Mouse (Mus musculus): ENCODE measurements at regions not wholly inside any gene's neighbourhood (a gene's known extent, or its start where the extent isn't known, plus 50 kb on each side); places are given as distances from the start of the nearest gene placed in this dataset.

GRCm38 (mm10) chr17:84107946-84108686 lies 79.6 kb downstream of the Zfp36l2 start:
- no peak for DNase-seq (ENCODE audit: low spot score)

- no peak for DNase-seq (ENCODE audit: low spot score)
Measured at GRCm38 (mm10) chr17:84107497-84107896, 80.2 kb downstream of the Zfp36l2 start.

GRCm38 (mm10) chr17:84104242-84104641 lies 83.5 kb downstream of the Zfp36l2 start:
- DNase-seq (ENCODE audit: low spot score), result no peak

- DNase-seq (ENCODE audit: low spot score), result no peak
Measured at GRCm38 (mm10) chr17:84103344-84103743, 84.4 kb downstream of the Zfp36l2 start.

- no peak for DNase-seq (ENCODE audit: low spot score)
Measured at GRCm38 (mm10) chr17:84101652-84102051, 86.1 kb downstream of the Zfp36l2 start.

GRCm38 (mm10) chr17:84100523-84100922 lies 87.2 kb downstream of the Zfp36l2 start:
- no peak for DNase-seq (ENCODE audit: low spot score)

GRCm38 (mm10) chr17:84099737-84100136 lies 88.0 kb downstream of the Zfp36l2 start:
- no peak for DNase-seq (ENCODE audit: low spot score)

GRCm38 (mm10) chr17:84097871-84098430 lies 89.8 kb downstream of the Zfp36l2 start:
- no peak for DNase-seq (ENCODE audit: low spot score)

GRCm38 (mm10) chr17:84097286-84097685 lies 90.5 kb downstream of the Zfp36l2 start:
- DNase-seq (ENCODE audit: low spot score), result no peak

- DNase-seq (ENCODE audit: low spot score), result no peak
Measured at GRCm38 (mm10) chr17:84096345-84097260, 91.1 kb downstream of the Zfp36l2 start.

GRCm38 (mm10) chr17:84095829-84096228 lies 91.9 kb downstream of the Zfp36l2 start:
- no peak for DNase-seq (ENCODE audit: low spot score)

- DNase-seq (ENCODE audit: low spot score), result no peak
Measured at GRCm38 (mm10) chr17:84095089-84095488, 92.7 kb downstream of the Zfp36l2 start.

- no peak for DNase-seq (ENCODE audit: low spot score)
Measured at GRCm38 (mm10) chr17:84086394-84086793, 101.4 kb downstream of the Zfp36l2 start.

GRCm38 (mm10) chr17:84085721-84086120 lies 102.0 kb downstream of the Zfp36l2 start:
- DNase-seq (ENCODE audit: low spot score), result peak; percentile 76

GRCm38 (mm10) chr17:84085232-84085631 lies 102.5 kb downstream of the Zfp36l2 start:
- no peak for DNase-seq (ENCODE audit: low spot score)

- DNase-seq (ENCODE audit: low spot score), result peak; percentile 65
Measured at GRCm38 (mm10) chr17:84083307-84084263, 104.2 kb downstream of the Zfp36l2 start.

- no peak for DNase-seq (ENCODE audit: low spot score)
Measured at GRCm38 (mm10) chr17:84082571-84082970, 105.2 kb downstream of the Zfp36l2 start.

GRCm38 (mm10) chr17:84081751-84082352 lies 105.9 kb downstream of the Zfp36l2 start:
- peak; percentile 72 for DNase-seq (ENCODE audit: low spot score)

- no peak for DNase-seq (ENCODE audit: low spot score)
Measured at GRCm38 (mm10) chr17:84075081-84075938, 112.4 kb downstream of the Zfp36l2 start.

Measured in urinary bladder, postnatal 14 days (tissue).